Mouse (Mus musculus) C2C12 (cell line): ENCODE results near the gene Enah. TPM values are rescaled to one million over a fixed set of nuclear protein-coding genes. Genes with fewer than 3 reads are reported as not detected.

Source experiments
- H3K27me3 ChIP-seq: one replicate; pipeline ENCODE4 v1.6.1; 2011; ENCODE audit not compliant: control insufficient read depth, insufficient read depth, insufficient read length
- H3K36me3 ChIP-seq: one replicate; pipeline ENCODE4 v1.6.1; 2011; ENCODE audit not compliant: control insufficient read depth, insufficient read depth
- H3K4me3 ChIP-seq: one replicate; pipeline ENCODE4 v1.5.1; 2011; ENCODE audit warnings: mild to moderate bottlenecking, control low read depth; ENCODE audit not compliant: poor library complexity, insufficient read depth, severe bottlenecking
- H3K79me2 ChIP-seq: one replicate; pipeline ENCODE4 v1.6.1; 2011; ENCODE audit not compliant: control insufficient read depth, insufficient read depth
- H3K79me3 ChIP-seq: one replicate; pipeline ENCODE4 v1.6.1; 2011; ENCODE audit warnings: low read depth, control low read depth
- H3ac ChIP-seq: one replicate; pipeline ENCODE3; 2011; ENCODE audit warnings: low read depth; ENCODE audit not compliant: control insufficient read depth, insufficient read length
- CEBPB ChIP-seq: IDR thresholded peaks from one replicate; pipeline ENCODE4 v1.6.1; 2011; ENCODE audit warnings: low read depth, mild to moderate bottlenecking, control low read depth, moderate library complexity
- CTCF ChIP-seq: IDR thresholded peaks from one replicate; pipeline ENCODE4 v1.5.1; 2011; ENCODE audit not compliant: control insufficient read depth, insufficient read depth, insufficient read length
- FOSL1 ChIP-seq: IDR thresholded peaks from one replicate; pipeline ENCODE4 v1.8.0; 2011; ENCODE audit warnings: mild to moderate bottlenecking, low read length; ENCODE audit not compliant: poor library complexity, insufficient read depth, severe bottlenecking
- MAX ChIP-seq: IDR thresholded peaks from one replicate; pipeline ENCODE4 v1.6.1; 2011; ENCODE audit warnings: mild to moderate bottlenecking, control low read depth
- MYOD1 ChIP-seq: IDR thresholded peaks from one replicate; pipeline ENCODE4 v1.6.1; 2011; ENCODE audit warnings: low read depth; ENCODE audit not compliant: control insufficient read depth, insufficient read length
- MYOG ChIP-seq: IDR thresholded peaks from one replicate; pipeline ENCODE4 v1.6.1; 2011; ENCODE audit not compliant: control insufficient read depth, insufficient read length; ENCODE audit errors: extremely low read depth
- USF1 ChIP-seq: IDR thresholded peaks from one replicate; pipeline ENCODE4 v1.6.1; 2011; ENCODE audit warnings: low read depth, mild to moderate bottlenecking, control low read depth, moderate library complexity
- polyA plus RNA-seq: library from polyadenylated mRNA; unstranded; fragments of >200 nt; fragmentation: generic; extraction: Trizol; gene quantifications from one replicate; pipeline ENCODE4 v1.2.1, GENCODE M21; 2012; ENCODE audit warnings: missing spikeins

Gene Enah
- polyA plus RNA-seq, 1 experiment = 12.7 TPM

GRCm38 (mm10) chr1:182052385-182052784 is 32.6 kb upstream of the Enah start:
- Histone ChIP-seq H3K27me3 (no peaks in the 10 kb centered on the region), H3ac (no peak overlapping the region), H3K79me2 (no peaks in the 10 kb centered on the region), H3K79me3 (no peaks in the 10 kb centered on the region), H3K4me3 (no peak overlapping the region), H3K36me3 (no peaks in the 10 kb centered on the region)
- TF ChIP-seq MYOD1 (no peak), CTCF (no peak), MAX (no peak), MYOG (no peak), CEBPB (no peak), FOSL1 (no peak), USF1 (no peak)

GRCm38 (mm10) chr1:182049813-182050212 is 30.0 kb upstream of the Enah start:
- no peaks in the 10 kb centered on the region for H3K79me2 ChIP-seq
- no peak overlapping the region for H3ac ChIP-seq
- TF ChIP-seq CEBPB = no peak
- no peak for TF ChIP-seq FOSL1
- no peak for TF ChIP-seq MYOD1
- no peak for TF ChIP-seq MAX
- TF ChIP-seq MYOG = no peak
- TF ChIP-seq CTCF = no peak
- TF ChIP-seq USF1 = no peak
- H3K36me3 ChIP-seq = no peaks in the 10 kb centered on the region
- no peaks in the 10 kb centered on the region for H3K79me3 ChIP-seq
- H3K27me3 ChIP-seq = no peaks in the 10 kb centered on the region
- H3K4me3 ChIP-seq = no peak overlapping the region

GRCm38 (mm10) chr1:182048101-182048500 is 28.3 kb upstream of the Enah start:
- Histone ChIP-seq H3K79me3 (no peaks in the 10 kb centered on the region), H3K79me2 (no peaks in the 10 kb centered on the region), H3K27me3 (no peaks in the 10 kb centered on the region), H3ac (no peak overlapping the region), H3K4me3 (no peak overlapping the region), H3K36me3 (no peaks in the 10 kb centered on the region)
- TF ChIP-seq MAX (no peak), CEBPB (no peak), MYOD1 (no peak), USF1 (no peak), MYOG (no peak), CTCF (no peak), FOSL1 (no peak)

GRCm38 (mm10) chr1:182047016-182047690 is 27.4 kb upstream of the Enah start:
- no peak overlapping the region for H3ac ChIP-seq
- no peaks in the 10 kb centered on the region for H3K79me2 ChIP-seq
- no peaks in the 10 kb centered on the region for H3K36me3 ChIP-seq
- TF ChIP-seq CTCF (no peak), CEBPB (no peak), FOSL1 (no peak), USF1 (no peak), MAX (no peak), MYOD1 (no peak), MYOG (no peak)
- no peak overlapping the region for H3K4me3 ChIP-seq
- no peaks in the 10 kb centered on the region for H3K79me3 ChIP-seq
- no peaks in the 10 kb centered on the region for H3K27me3 ChIP-seq

GRCm38 (mm10) chr1:182045208-182045607 is 25.4 kb upstream of the Enah start:
- no peaks in the 10 kb centered on the region for H3K79me2 ChIP-seq
- no peaks in the 10 kb centered on the region for H3K36me3 ChIP-seq
- H3K27me3 ChIP-seq = no peaks in the 10 kb centered on the region
- H3K79me3 ChIP-seq = no peaks in the 10 kb centered on the region
- TF ChIP-seq MAX (no peak), FOSL1 (no peak), CEBPB (no peak), CTCF (no peak), MYOD1 (no peak), USF1 (no peak), MYOG (no peak)
- H3K4me3 ChIP-seq = no peak overlapping the region
- no peak overlapping the region for H3ac ChIP-seq
